In genomic region chr12:100337351-100338018, GRCm38 (mm10) we compare ENCODE assay signal across 9 mouse cellular contexts.
DNase-seq lines count a peak whose midpoint lies in the region; ATAC-seq and TF ChIP-seq lines count a peak whose summit lies in the region.
"Had no signal": no experiment of that assay in that cellular context is flagged by ENCODE, and none has a peak within 500 bp of the region (broad histone marks: within the 10 kb centered on the region; RNA-seq: fewer than 3 reads in every experiment).

No protein-coding gene starts in this region.

- H3K4me1 ChIP-seq in forebrain, embryonic 14.5 days (ENCODE audit: control insufficient read depth, insufficient read depth, low read length) = peaks cover 17% of the 10 kb centered on the region
- peaks cover 14% of the 10 kb centered on the region for H3K4me1 ChIP-seq in midbrain, embryonic 14.5 days (ENCODE audit: control insufficient read depth, insufficient read depth, low read length)
- H3K4me1 ChIP-seq: limb, embryonic 15.5 days had no signal

- in situ Hi-C loops in Patski (cut with MboI; ENCODE audit: low pct_unique_long_range_greater_than_20kb) = no loop called here

- ATAC-seq in cerebellum, adult (ENCODE audit: insufficient number of reproducible peaks, low FRiP score, low TSS enrichment) = peak; percentile 84
- ATAC-seq in Patski = no peak
- ATAC-seq in forebrain, embryonic 14.5 days = peak; percentile 81
- ATAC-seq in midbrain, embryonic 14.5 days (ENCODE audit: low FRiP score, low TSS enrichment) = peak; percentile 79; the same call in 1 of the 2 replicates

- POLR2A ChIA-PET in Patski (lab: Charles Lee) = no interaction called here

- CTCF ChIA-PET in Patski (lab: Charles Lee) = interaction anchor here (1.0 to 3.4 kb wide), 3 partner anchors 61 to 135 kb away, joined by 3 to 20 read pairs (median 4); no protein-coding TSS in a partner anchor

- WGBS in forebrain, embryonic 14.5 days = 33% methylated on average over 5 of the region's 5 CpGs
- 37% methylated on average over 5 of the region's 5 CpGs for WGBS in midbrain, embryonic 14.5 days

- no peak for DNase-seq in cerebellum, postnatal 4 days (ENCODE audit: low spot score in 2 of 2)
- DNase-seq in Patski (ENCODE audit: low read depth, low spot score) = no peak
- DNase-seq in forebrain, embryonic 14.5 days (ENCODE audit: low spot score) = peak; percentile 83
- DNase-seq in midbrain, embryonic 14.5 days = peak; percentile 79
- no peak for DNase-seq in adrenal gland, adult 18-20 months (ENCODE audit: low spot score in 2 of 2)
- DNase-seq in thymus, postnatal 0 days (ENCODE audit: low spot score) = no peak
- no peak for DNase-seq in right cerebral cortex, adult 2 months (ENCODE audit: low spot score in 2 of 2)

- no peak overlapping the region for H3K4me3 ChIP-seq in forebrain, embryonic 14.5 days (ENCODE audit: low read depth, low read length)
- H3K4me3 ChIP-seq in midbrain, embryonic 14.5 days (replicated peaks; ENCODE audit: low read depth, low read length) = no peak overlapping the region
- H3K4me3 ChIP-seq: limb, embryonic 15.5 days had no signal

- peak overlapping the region; percentile 56 for H3K27ac ChIP-seq in forebrain, embryonic 14.5 days (ENCODE audit: low read depth, low read length)
- peak overlapping the region; percentile 68 for H3K27ac ChIP-seq in midbrain, embryonic 14.5 days (replicated peaks; ENCODE audit: low read depth, low read length)
- H3K27ac ChIP-seq: limb, embryonic 15.5 days had no signal

- H3K9me3 ChIP-seq in forebrain, embryonic 14.5 days (replicated peaks; ENCODE audit: control insufficient read depth, low read length) = no peaks in the 10 kb centered on the region
- no peaks in the 10 kb centered on the region for H3K9me3 ChIP-seq in midbrain, embryonic 14.5 days (ENCODE audit: control insufficient read depth, low read length)
- H3K9me3 ChIP-seq: limb, embryonic 15.5 days had no signal

- H3K27me3 ChIP-seq in Patski = no peaks in the 10 kb centered on the region
- no peaks in the 10 kb centered on the region for H3K27me3 ChIP-seq in forebrain, embryonic 14.5 days (replicated peaks; ENCODE audit: control insufficient read depth, insufficient read depth, low read length)
- H3K27me3 ChIP-seq in midbrain, embryonic 14.5 days (ENCODE audit: control insufficient read depth, insufficient read depth, low read length) = no peaks in the 10 kb centered on the region
- H3K27me3 ChIP-seq: limb, embryonic 15.5 days had no signal

- 0 out of 2 replicates have a peak, but pooled peaks cover 3% of the 10 kb centered on the region for H3K36me3 ChIP-seq in forebrain, embryonic 14.5 days (ENCODE audit: control insufficient read depth, insufficient read depth, low read length)
- no peaks in the 10 kb centered on the region for H3K36me3 ChIP-seq in midbrain, embryonic 14.5 days (ENCODE audit: control insufficient read depth, insufficient read depth, low read length)

- TF ChIP-seq CTCF in Patski (IDR thresholded peaks at IDR 0.05) = peak; percentile 53

- no peak overlapping the region for H3K9ac ChIP-seq in forebrain, embryonic 14.5 days (ENCODE audit: low read length)
- no peak overlapping the region for H3K9ac ChIP-seq in midbrain, embryonic 14.5 days (replicated peaks; ENCODE audit: low read length)
- H3K9ac ChIP-seq: limb, embryonic 15.5 days had no signal

- no peak overlapping the region for H3K4me2 ChIP-seq in forebrain, embryonic 14.5 days (ENCODE audit: low read length)
- H3K4me2 ChIP-seq in midbrain, embryonic 14.5 days (ENCODE audit: low read length) = no peak overlapping the region
- H3K4me2 ChIP-seq: limb, embryonic 15.5 days had no signal

Comparison
In these comparisons a context has a peak if more than half of its experiments do, and no peak if none do; other contexts are left out.
1. DNase-seq: peak in forebrain, embryonic 14.5 days (single experiment) and midbrain, embryonic 14.5 days (single experiment); none in cerebellum, postnatal 4 days (0 of 2), Patski (single experiment), adrenal gland, adult 18-20 months (0 of 2), thymus, postnatal 0 days (single experiment) and right cerebral cortex, adult 2 months (0 of 2).